Mouse (Mus musculus) brain, embryonic 14.5 days (tissue): ENCODE data around the gene Traf2. TPM values are rescaled to one million over a fixed set of nuclear protein-coding genes. Genes with fewer than 3 reads are reported as not detected.

Experiments
- DNase-seq: peaks from one replicate; pipeline ENCODE4 v3.0.0-alpha.2; 2011; ENCODE audit warnings: low read depth
- CTCF ChIP-seq: fragments of 200-500 bp; IDR thresholded peaks from 2 replicates; pipeline ENCODE4 v1.5.1; 2012; ENCODE audit warnings: inconsistent platforms, mild to moderate bottlenecking, moderate library complexity, borderline replicate concordance; ENCODE audit not compliant: insufficient read depth, insufficient read length; ENCODE audit errors: extremely low read depth
- POLR2A ChIP-seq: fragments of 200-500 bp; IDR thresholded peaks from 2 replicates; pipeline ENCODE4 v1.6.1; 2012; ENCODE audit warnings: mild to moderate bottlenecking, inconsistent platforms, borderline replicate concordance; ENCODE audit not compliant: poor library complexity, insufficient read depth, insufficient read length, severe bottlenecking; ENCODE audit errors: extremely low read depth
- polyA plus RNA-seq: library from polyadenylated mRNA; depleted of rRNA; stranded (reverse); fragments of >200 nt; gene quantifications from 2 replicates; pipeline ENCODE4 v1.2.3, GENCODE M21; 2012

Gene Traf2
- polyA plus RNA-seq, 1 experiment, result 12.6 TPM

DNA sequence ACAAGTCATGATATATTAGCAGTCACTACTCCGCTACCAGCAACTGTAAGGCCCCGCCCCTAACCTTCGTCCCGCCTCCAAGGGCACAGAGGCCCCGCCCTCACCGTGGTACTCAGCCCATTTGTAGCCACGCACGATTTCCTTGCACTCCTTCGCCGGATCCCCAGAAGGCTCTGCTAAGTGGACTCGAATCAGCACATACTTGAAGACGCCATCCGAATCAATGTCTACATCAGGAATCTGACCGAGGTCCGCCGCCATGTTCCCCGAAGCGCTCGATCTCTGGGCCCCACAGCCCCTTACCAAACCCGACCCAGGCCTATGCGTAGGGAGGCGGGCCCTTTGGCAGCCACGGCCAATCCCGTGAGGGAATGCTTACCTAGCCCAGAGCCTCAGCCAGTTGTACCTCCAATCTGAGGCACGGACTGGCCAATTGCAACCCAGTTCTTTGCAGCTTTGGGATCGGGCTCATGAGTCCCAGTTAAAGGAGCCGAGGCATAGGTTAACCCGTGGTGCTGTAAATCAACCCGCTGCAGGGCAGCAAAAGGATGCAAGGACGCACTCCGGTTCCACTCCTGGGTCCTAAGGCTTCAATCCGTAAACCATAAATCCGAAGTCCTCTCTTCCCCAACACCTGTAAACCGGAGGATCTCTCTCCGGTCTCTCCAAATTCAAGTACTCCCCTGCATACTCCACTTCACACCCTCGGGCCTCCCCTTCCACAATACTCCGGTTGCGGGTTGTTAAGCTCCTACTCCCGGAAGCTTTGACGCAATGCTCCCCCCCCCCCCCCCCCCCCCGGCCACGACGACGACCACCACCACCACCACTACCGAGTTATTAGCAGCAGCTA, 28.1 kb upstream of the Traf2 start, which contains the start of the genes Mamdc4 and Phpt1:
Gene Mamdc4 (minus strand): TSS at position 267 of the 853 bp plus-strand sequence.
Gene Phpt1 (minus strand): TSS at position 646 of the 853 bp plus-strand sequence.
- TF ChIP-seq CTCF (no peak), POLR2A (peak; percentile 38; the same call in 1 of the 2 replicates)
- peak; percentile 99 for DNase-seq

DNA sequence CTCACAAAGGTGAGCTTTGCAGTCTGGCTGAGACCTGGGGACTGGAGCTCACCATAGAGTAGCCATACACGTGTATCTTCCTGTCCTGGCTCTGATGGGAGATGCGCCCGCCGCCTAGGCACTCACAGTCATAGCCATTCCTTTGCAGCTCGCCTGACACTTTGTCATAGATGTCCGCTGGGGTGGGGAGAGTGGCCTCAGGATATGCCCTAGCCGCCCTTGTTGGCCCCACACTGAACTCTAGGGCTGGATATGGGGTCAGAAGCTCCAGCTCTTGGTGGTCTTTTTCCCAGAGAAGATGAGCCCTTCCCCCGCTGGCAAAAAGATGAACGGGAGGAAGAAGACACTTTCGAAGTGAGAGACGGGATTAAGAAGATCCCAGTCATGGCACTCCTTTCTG, 27.4 kb upstream of the Traf2 start:
- no peak for DNase-seq
- no peak for TF ChIP-seq POLR2A
- no peak for TF ChIP-seq CTCF

DNA sequence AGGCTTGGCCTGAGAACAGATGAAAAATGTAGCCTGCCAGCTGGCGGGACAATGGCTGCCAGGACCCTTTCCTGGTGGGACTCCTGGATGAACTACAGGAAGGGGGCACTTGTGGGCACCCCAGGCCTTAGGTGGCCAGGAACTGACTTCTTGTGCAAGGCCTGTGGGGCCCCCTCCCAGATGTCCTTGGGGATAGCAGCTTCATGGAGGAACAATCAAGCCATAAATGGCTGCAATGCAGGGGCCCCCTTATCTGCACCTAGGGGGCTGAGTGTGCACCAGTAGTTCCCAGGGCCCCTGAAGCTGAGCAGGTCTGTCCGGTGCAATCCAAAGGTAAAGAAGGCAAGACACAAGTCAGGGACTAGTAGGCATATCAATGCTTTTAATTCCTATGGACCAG, 26.3 kb upstream of the Traf2 start:
- no peak for DNase-seq
- TF ChIP-seq POLR2A (no peak), CTCF (no peak)

DNA sequence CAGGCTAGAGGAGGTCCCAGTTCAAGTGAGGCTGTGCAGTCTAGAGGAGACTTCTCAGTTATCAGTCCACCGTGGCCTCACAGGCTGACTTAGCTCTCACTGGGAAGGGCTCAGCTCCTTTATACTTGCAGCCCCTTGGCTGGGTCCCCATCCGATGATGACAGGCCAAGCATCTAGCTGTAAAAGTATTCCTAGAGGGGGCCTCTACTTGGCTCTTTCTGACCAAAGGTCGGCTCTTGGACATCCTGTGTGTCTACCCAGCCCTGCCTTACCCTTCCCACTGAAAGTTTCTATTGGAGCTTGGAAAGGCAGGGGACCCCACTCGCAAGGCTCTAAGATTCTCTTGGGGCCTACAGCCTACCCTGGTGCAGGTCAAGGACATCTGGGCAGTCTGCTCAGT, 24.5 kb upstream of the Traf2 start:
- DNase-seq, result no peak
- no peak for TF ChIP-seq CTCF
- TF ChIP-seq POLR2A, result no peak

DNA sequence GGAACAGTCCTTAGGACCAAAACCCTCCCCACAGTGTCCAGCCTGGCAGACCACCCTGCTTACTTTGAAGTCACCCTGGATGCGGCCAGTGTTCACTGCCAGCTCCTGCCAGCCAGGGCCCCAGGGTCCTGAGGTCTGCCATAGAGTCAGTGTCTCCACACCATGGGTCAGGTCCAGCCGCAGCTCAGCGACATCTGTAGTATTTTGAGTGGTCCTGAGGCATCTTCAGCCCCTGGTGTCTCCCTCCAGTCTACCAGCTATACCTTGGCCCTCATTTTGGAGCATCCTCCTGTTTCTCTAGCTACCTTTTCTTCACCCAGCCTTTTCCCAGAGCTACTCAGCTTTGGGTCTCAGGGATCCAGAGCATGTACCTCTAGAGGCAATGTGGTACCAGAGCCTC, 22.6 kb upstream of the Traf2 start:
- no peak for DNase-seq

DNA sequence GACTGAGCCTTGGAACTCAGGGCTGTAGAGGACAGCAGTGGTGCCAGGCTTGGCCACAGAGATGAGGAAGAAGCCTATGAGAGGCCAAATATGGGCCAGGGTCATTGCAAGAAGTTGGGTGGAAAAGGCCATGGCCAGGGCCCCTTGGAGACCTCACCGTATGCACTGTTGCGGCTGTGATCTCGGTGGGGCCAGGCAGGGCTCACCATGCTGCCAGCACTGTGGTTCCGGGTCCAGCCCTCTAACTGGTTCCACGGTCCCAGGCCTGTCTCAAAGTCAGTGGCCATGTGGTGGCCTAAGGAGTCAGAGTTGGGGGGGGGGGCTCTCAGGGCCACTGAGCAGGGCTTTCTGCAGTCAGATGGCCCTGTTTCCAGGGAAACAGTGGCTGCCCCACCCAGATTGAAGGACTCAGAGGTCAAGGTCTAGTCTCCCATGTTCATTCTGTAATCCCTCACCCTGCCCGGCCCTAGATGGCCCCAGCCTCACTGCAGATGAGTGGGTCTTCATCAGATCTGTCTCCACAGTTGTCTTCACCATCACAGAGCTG, 21.8 kb upstream of the Traf2 start:
- no peak for DNase-seq
- TF ChIP-seq CTCF (no peak), POLR2A (no peak)

More for the DNA sequence above, 22.6 kb upstream of the Traf2 start:
- TF ChIP-seq POLR2A (no peak), CTCF (no peak)

DNA sequence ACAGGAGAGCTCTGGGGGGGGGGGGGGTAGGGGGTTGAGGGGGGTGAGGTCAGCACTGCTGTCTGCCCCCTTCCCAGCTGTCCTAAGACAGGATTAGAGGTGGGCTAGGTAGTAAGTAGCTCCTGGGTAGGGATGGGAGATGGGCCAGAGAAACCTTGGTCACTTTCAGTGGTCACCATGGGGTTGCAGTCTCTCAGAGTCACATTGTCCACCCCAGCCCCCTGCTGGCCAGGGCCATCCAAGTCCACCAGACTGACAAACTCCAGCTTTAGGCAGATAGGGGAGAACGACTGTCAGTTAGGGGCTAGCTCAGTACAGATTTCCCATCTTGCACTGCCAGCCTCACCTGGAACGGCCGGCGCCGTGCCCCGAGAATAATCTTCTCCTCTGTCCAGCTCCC, 19.8 kb upstream of the Traf2 start:
- TF ChIP-seq POLR2A, result no peak
- 0 out of 2 replicates have a peak, but pooled peaks have one; percentile 19 for TF ChIP-seq CTCF
- DNase-seq, result no peak

DNA sequence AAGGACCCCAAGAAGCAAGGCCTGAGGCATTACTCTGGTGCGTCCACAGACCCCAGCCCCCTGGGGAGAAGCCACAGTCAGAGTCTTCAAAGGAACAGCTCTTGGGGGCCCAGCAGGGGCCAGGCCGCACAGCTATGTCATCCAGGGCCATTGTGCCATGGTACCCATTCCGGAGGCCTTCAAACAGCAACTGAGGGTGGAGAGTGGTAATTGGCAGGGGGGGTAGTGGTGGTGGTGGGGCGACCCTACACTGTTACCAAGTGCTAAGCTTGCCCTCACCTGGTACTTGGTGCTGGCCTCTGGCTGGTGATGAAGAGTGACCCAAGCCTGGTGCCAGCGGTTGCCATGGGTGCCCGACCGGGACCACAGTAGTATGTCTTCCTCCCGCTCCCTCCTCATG, 19.0 kb upstream of the Traf2 start:
- no peak for DNase-seq
- TF ChIP-seq CTCF (no peak), POLR2A (no peak)

DNA sequence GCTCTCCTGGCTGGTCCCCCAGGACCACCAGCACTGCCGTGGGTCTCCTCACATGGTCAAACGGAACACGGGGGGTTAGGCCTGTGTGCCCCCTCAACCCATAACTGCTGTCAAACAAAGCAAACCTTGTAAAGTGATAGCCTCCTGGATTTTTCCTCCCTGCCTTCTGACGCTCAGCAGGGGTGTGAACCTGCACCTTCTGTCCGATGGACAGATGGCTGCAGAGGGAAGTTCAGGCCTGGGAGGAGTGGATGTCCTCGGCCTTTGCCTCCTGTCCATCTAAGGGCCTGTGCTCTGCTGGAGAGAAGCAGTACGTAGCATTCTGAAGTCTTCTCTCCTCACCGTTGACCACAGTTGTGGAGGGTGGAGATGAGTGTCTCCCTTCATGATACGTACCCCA, 15.2 kb upstream of the Traf2 start:
- no peak for DNase-seq

DNA sequence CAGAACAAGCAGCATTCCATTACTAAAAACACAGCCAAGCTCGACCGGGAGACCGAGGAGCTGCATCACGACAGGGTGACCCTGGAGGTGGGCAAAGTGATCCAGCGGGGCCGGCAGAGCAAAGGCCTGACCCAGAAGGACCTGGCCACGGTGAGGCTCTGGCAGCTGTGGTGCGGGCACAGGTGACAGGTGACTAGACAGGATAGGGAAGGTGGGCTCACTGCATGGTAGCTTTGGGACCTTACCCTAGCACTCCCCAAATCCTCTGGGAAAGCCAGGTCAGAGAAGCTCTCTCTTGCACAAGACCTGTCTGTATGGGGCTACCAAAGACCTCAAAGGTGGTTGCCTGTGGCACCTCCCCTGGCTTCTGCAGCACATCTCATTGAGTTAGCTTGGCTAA, 13.8 kb upstream of the Traf2 start:
- no peak for DNase-seq
- TF ChIP-seq CTCF, result no peak
- no peak for TF ChIP-seq POLR2A

More for the DNA sequence above, 15.2 kb upstream of the Traf2 start:
- no peak for TF ChIP-seq POLR2A
- no peak for TF ChIP-seq CTCF

DNA sequence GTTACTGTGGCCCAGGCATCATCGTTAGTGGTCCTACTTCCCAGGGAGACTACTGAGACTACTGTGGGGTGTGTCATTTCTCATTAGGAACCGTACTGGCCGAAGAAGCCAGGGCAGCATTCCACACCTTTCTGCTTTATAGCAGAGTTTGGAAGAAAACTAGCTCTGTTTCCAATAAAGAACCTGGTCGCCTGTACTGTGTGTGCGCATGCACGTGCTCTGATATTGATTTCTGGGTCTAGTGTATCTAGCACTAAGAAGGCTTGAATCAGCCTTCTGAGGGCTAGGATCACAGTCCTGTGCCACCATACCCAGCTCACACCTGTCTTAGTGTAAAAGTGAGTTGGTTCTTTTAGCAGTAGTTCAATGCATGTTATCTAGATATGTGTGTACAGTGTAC, 12.0 kb upstream of the Traf2 start:
- no peak for TF ChIP-seq POLR2A
- no peak for TF ChIP-seq CTCF
- DNase-seq, result no peak
